Comparison of ENCODE assay signal across 9 mouse cellular contexts in the genomic region with DNA sequence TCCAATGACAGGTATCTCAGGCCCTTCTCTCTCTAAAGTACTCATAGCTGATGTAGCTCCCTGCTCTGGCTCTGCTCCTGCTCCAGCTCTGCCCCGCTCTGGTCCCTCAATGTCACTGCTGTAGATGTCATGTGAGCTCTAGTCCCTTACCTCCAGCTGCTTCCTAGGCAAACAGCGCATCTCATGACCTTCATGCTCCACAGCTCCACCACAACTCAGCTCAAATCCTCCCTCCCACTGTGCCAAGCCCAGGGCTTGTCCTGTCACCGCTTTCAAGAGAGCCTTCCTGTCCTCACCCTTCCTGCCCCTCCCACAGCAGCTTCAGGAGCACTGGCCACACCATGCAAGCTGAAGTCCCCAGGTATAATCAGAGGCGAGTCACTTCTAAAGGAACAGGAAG. TPM values are rescaled to one million over a fixed set of nuclear protein-coding genes. Genes with fewer than 3 reads are reported as not detected.
DNase-seq lines count a peak whose midpoint lies in the region; ATAC-seq and TF ChIP-seq lines count a peak whose summit lies in the region.
"Had no signal": no experiment of that assay in that cellular context is flagged by ENCODE, and none has a peak within 500 bp of the region (broad histone marks: within the 10 kb centered on the region; RNA-seq: fewer than 3 reads in every experiment).

No protein-coding gene starts in this region.

- no peaks in the 10 kb centered on the region for H3K27me3 ChIP-seq in heart, embryonic 15.5 days
- no peaks in the 10 kb centered on the region for H3K27me3 ChIP-seq in small intestine, adult 2 months (ENCODE audit: control insufficient read depth, insufficient read depth, low read length)
- H3K27me3 ChIP-seq: CH12.LX; hindbrain, embryonic 15.5 days had no signal

- no peak for DNase-seq in heart, postnatal 25 days (ENCODE audit: low spot score)
- DNase-seq in left cerebral cortex, adult 2 months (ENCODE audit: extremely low spot score in 1 of 2, low spot score in 2 of 2) = no peak
- no peak for DNase-seq in left cerebral cortex, adult 11 months (ENCODE audit: low spot score)
- DNase-seq in frontal cortex, adult 2 months (ENCODE audit: extremely low spot score in 1 of 2, low spot score in 1 of 2) = no peak

- H3K27ac ChIP-seq in heart, embryonic 15.5 days = no peak overlapping the region
- peak overlapping the region; percentile 84 for H3K27ac ChIP-seq in left cerebral cortex, adult 2 months
- 0 out of 2 replicates have a peak overlapping the region, but pooled peaks have one; percentile 51 for H3K27ac ChIP-seq in cortical plate, adult 2 months (ENCODE audit: insufficient read depth, low read length)
- peak overlapping the region; percentile 82; the same call in 1 of the 2 replicates for H3K27ac ChIP-seq in small intestine, adult 2 months (ENCODE audit: insufficient read depth, low read depth, low read length)
- H3K27ac ChIP-seq: hindbrain, embryonic 15.5 days had no signal

- H3K9ac ChIP-seq in heart, embryonic 15.5 days = no peak overlapping the region
- H3K9ac ChIP-seq: hindbrain, embryonic 15.5 days had no signal

- TF ChIP-seq CTCF in left cerebral cortex, adult 2 months (IDR thresholded peaks at IDR 0.05) = no peak
- TF ChIP-seq CTCF in cortical plate, adult 2 months (IDR thresholded peaks at IDR 0.05; ENCODE audit: extremely low read depth, insufficient read depth, low read length) = no peak
- no peak for TF ChIP-seq CTCF in small intestine, adult 2 months (IDR thresholded peaks at IDR 0.05; ENCODE audit: extremely low read depth, insufficient read length, insufficient replicate concordance, low read depth, low read length)

- no peak for TF ChIP-seq POLR2A in cortical plate, adult 2 months (IDR thresholded peaks at IDR 0.05; ENCODE audit: extremely low read depth, insufficient read depth, low read length)
- TF ChIP-seq POLR2A in small intestine, adult 2 months (IDR thresholded peaks at IDR 0.05; ENCODE audit: low read depth, low read length) = no peak

- no peaks in the 10 kb centered on the region for H3K9me3 ChIP-seq in heart, embryonic 15.5 days (replicated peaks)
- H3K9me3 ChIP-seq: hindbrain, embryonic 15.5 days had no signal

- WGBS in heart, embryonic 15.5 days = 37% methylated on average over 4 of the region's 4 CpGs
- WGBS in small intestine, adult 2 months = 59% methylated on average over 4 of the region's 4 CpGs

- intact Hi-C loops in heart, postnatal 25 days (cut with DNase I) = no loop called here
- intact Hi-C loops in left cerebral cortex, adult 2 months (cut with DNase I) = no loop called here

- H3K4me2 ChIP-seq in heart, embryonic 15.5 days = no peak overlapping the region
- H3K4me2 ChIP-seq: hindbrain, embryonic 15.5 days had no signal

- peaks cover 51% of the 10 kb centered on the region for H3K4me1 ChIP-seq in heart, embryonic 15.5 days (replicated peaks)
- H3K4me1 ChIP-seq in cortical plate, adult 2 months (ENCODE audit: control insufficient read depth, insufficient read depth, low read length) = peaks cover 23% of the 10 kb centered on the region
- peaks cover 43% of the 10 kb centered on the region; the same call in 1 of the 2 replicates for H3K4me1 ChIP-seq in small intestine, adult 2 months (ENCODE audit: control insufficient read depth, insufficient read depth, insufficient read length, low read length)

- ATAC-seq in heart, embryonic 15.5 days (replicated peaks; ENCODE audit: insufficient number of reproducible peaks, insufficient read depth, low FRiP score, low read depth) = 0 out of 2 replicates have a peak, but pooled peaks have one; percentile 41

- no peak overlapping the region for H3K4me3 ChIP-seq in heart, embryonic 15.5 days
- H3K4me3 ChIP-seq in left cerebral cortex, adult 2 months = no peak overlapping the region
- H3K4me3 ChIP-seq in cortical plate, adult 2 months (ENCODE audit: insufficient read depth, low read length) = no peak overlapping the region
- H3K4me3 ChIP-seq in small intestine, adult 2 months (ENCODE audit: low read depth, low read length) = no peak overlapping the region
- H3K4me3 ChIP-seq: hindbrain, embryonic 15.5 days had no signal

- H3K36me3 ChIP-seq in heart, embryonic 15.5 days = no peaks in the 10 kb centered on the region
- H3K36me3 ChIP-seq in small intestine, adult 2 months (ENCODE audit: control insufficient read depth, insufficient read depth, low read length) = no peaks in the 10 kb centered on the region
- H3K36me3 ChIP-seq: hindbrain, embryonic 15.5 days had no signal

RNA-seq across cellular contexts. Expression of gene Tbc1d24, which starts 5.6 kb away (rescaled TPM):
- polyA plus RNA-seq in heart, embryonic 15.5 days (2015; fragmentation: Nextera tagmentation; extraction: Ambion mirVana) = 3.6 and 3.8 TPM in 2 replicates
- 1 to 10 TPM; 8.3 to 9.4 TPM for total RNA-seq in heart, postnatal 25 days (2021)
- 10 to 100 TPM; 63.3 to 69.7 TPM for total RNA-seq in left cerebral cortex, adult 2 months (2021)
- 62.7 and 72.7 TPM in 2 replicates for polyA plus RNA-seq in cortical plate, adult 2 months (2012; rRNA removed)
- 11.4 and 62.9 TPM in 2 replicates for polyA plus RNA-seq in small intestine, adult 2 months (2012; rRNA removed)
- 48.3 and 56.9 TPM in 2 replicates for polyA plus RNA-seq in frontal cortex, adult 2 months (2012; rRNA removed)

RNA-seq across cellular contexts. Expression of gene Ntn3, which starts 9.6 kb away (rescaled TPM):
- 1.9 and 2.9 TPM in 2 replicates for polyA plus RNA-seq in heart, embryonic 15.5 days (2015; fragmentation: Nextera tagmentation; extraction: Ambion mirVana)
- under 1 TPM; 0.64 to 0.73 TPM for total RNA-seq in heart, postnatal 25 days (2021)
- 10 to 100 TPM; 10.5 to 11.5 TPM for total RNA-seq in left cerebral cortex, adult 2 months (2021)
- polyA plus RNA-seq in cortical plate, adult 2 months (2012; rRNA removed) = 5.5 and 6.8 TPM in 2 replicates
- 1.3 and 1.6 TPM in 2 replicates for polyA plus RNA-seq in small intestine, adult 2 months (2012; rRNA removed)
- 7.4 and 9.1 TPM in 2 replicates for polyA plus RNA-seq in frontal cortex, adult 2 months (2012; rRNA removed)

RNA-seq across cellular contexts. Expression of gene Tedc2, which starts 20.9 kb away (rescaled TPM):
- 4.3 and 7.3 TPM in 2 replicates for polyA plus RNA-seq in heart, embryonic 15.5 days (2015; fragmentation: Nextera tagmentation; extraction: Ambion mirVana)
- 1 to 10 TPM; 1.7 to 2.2 TPM for total RNA-seq in heart, postnatal 25 days (2021)
- total RNA-seq in left cerebral cortex, adult 2 months (2021) = 10 to 100 TPM; 10.8 to 11.0 TPM
- polyA plus RNA-seq in cortical plate, adult 2 months (2012; rRNA removed) = 17.0 and 19.0 TPM in 2 replicates
- polyA plus RNA-seq in small intestine, adult 2 months (2012; rRNA removed) = 4.2 and 4.6 TPM in 2 replicates
- polyA plus RNA-seq in frontal cortex, adult 2 months (2012; rRNA removed) = 18.6 and 19.1 TPM in 2 replicates

RNA-seq across cellular contexts. Expression of gene Atp6v0c, which starts 30.2 kb away (rescaled TPM):
- 447 and 510 TPM in 2 replicates for polyA plus RNA-seq in heart, embryonic 15.5 days (2015; fragmentation: Nextera tagmentation; extraction: Ambion mirVana)
- total RNA-seq in heart, postnatal 25 days (2021) = 100 to 1,000 TPM; 225 to 246 TPM
- 1,000 to 10,000 TPM; 1,211 to 1,240 TPM for total RNA-seq in left cerebral cortex, adult 2 months (2021)
- polyA plus RNA-seq in cortical plate, adult 2 months (2012; rRNA removed) = 2,699 and 2,818 TPM in 2 replicates
- 549 and 948 TPM in 2 replicates for polyA plus RNA-seq in small intestine, adult 2 months (2012; rRNA removed)
- polyA plus RNA-seq in frontal cortex, adult 2 months (2012; rRNA removed) = 2,732 and 2,987 TPM in 2 replicates

RNA-seq across cellular contexts. Expression of gene Amdhd2, which starts 36.2 kb away (rescaled TPM):
- polyA plus RNA-seq in heart, embryonic 15.5 days (2015; fragmentation: Nextera tagmentation; extraction: Ambion mirVana) = 20.6 and 28.8 TPM in 2 replicates
- 1 to 10 TPM; 9.1 to 9.6 TPM for total RNA-seq in heart, postnatal 25 days (2021)
- total RNA-seq in left cerebral cortex, adult 2 months (2021) = 10 to 100 TPM; 29.2 to 32.0 TPM
- polyA plus RNA-seq in cortical plate, adult 2 months (2012; rRNA removed) = 33.6 and 36.5 TPM in 2 replicates
- 61.6 and 187 TPM in 2 replicates for polyA plus RNA-seq in small intestine, adult 2 months (2012; rRNA removed)
- polyA plus RNA-seq in frontal cortex, adult 2 months (2012; rRNA removed) = 38.9 and 39.1 TPM in 2 replicates
